Mouse (Mus musculus): Measurements from ENCODE around the gene Olfr414.

The Olfr414 gene

DNA sequence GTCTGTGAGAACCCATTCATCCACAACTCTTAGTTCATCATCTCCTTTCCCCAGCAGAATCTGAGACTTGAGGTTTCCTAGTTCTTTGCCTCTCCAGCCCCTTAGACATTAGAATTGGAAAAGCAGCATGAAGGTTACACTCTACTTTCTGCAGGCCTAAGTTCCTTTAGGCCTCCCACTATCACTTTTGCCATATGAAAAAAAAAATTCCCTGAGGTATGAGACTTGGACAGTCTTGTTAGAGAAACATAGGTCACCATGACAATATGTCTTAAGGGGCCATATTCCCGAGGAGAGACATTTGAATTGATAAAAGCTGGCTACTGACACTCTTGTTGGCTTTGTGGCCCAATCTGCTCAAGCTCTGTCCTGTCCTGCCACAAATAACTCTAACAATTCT is at the start of gene Olfr414:
Gene Olfr414 (plus strand): TSS at position 301 of the 400 bp plus-strand sequence.
- no peak for DNase-seq

GRCm38 (mm10) chr1:174390746-174391145 is 33.1 kb upstream of the Olfr414 start, which contains the start of gene Olfr248:
Gene Olfr248 (plus strand): TSS chr1:174391046.
- no peak for DNase-seq

DNA sequence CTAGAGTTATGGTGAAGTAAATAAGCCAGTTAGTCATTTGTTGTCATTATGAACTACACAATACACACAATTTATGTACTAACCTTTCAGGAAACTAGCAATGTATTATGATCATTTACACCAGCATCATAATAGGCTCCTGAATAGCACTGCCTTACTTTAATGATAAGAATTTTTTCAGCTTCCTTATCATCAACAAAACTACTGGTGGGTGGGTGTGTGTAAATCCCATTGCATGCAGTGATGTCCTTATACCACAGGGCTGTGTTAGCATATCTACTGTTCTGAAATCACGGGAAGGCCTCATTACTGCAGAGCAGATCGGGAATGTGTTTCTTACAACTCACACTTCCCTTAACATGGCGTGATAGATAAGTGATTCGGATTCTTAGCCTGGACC is 905 bp upstream of the Olfr414 start:
- DNase-seq, result no peak

DNA sequence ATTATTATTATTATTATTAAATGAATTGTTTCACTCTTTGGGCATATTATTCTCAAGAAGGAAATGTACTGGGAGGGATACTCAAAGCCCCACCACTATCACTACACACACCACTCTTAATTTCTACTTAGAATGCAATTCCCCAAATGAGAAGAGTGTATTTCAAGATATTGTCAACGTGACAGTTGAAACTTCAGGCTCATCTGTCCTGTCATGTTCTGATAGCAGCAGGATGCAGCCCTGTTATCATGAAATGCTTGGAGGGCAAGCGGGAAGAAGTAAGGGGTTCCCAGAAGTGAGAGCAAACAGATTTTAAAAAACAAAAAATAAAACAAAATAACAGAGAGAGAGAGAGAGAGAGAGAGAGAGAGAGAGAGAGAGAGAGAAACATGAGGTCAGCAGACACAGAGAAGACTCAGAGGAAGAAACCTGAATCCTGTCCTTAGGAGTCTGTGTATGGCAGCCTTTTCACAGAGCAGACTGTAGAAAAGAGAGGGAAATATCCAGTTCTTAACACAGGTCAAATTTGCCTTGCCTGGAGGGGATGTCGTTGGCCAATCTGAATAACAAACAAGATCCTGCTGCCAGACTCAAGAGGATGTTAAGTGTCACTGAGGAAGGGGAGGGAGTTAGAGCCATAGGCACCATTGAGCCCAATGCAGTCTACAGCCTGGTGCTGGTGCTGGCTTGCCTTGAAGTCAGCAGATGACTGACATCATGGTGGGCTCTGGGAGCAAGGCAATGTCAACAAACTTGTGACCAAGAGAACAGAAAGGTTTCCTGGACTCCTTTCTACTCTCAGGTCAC is 2.5 kb downstream of the Olfr414 start:
- peak; percentile 21 for DNase-seq

- no peak for DNase-seq
Observed at GRCm38 (mm10) chr1:174427402-174427801, 3.5 kb downstream of the Olfr414 start.

DNA sequence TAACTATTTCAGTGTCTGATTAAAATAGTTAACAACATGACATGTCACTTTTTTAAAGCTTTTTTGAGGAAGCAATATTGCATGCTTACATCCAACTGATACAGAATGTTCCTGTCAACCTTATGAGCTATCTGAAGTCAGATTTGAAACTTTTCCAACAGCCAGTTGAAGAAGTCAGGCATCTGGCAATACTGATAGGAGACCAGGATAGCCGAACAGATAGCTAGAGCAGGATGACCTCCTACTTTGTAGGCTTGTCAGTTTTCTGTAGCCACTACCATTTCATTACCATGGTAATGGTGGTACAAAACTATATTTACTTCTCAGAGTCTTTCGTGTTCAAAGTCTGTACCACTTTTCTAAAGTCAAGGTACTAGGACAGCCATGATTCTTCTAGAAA is 4.5 kb downstream of the Olfr414 start:
- no peak for DNase-seq

- DNase-seq, result no peak
Observed at GRCm38 (mm10) chr1:174434121-174434520, 10.3 kb downstream of the Olfr414 start.

DNA sequence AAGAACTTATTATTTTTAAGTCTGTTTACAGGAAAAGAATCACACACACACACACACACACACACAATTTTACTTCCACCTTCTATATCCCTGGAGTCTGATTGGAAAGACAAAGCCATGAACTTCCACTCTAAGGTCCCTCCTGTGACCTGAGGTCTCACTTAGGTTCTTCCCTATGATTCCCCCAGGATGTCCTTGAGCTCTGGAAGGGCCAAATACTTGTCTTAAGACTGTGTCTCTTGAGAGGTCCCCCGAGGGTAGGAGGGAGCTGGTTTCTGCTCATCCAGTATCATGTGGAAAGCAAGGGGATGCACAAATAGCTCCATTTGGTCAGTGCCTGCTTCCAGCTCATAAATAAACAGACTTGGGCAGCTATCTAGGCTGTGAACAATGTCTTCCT is 17.9 kb downstream of the Olfr414 start, which contains the start of gene Olfr220:
Gene Olfr220 (plus strand): TSS at position 301 of the 400 bp plus-strand sequence.
- DNase-seq, result no peak

DNA sequence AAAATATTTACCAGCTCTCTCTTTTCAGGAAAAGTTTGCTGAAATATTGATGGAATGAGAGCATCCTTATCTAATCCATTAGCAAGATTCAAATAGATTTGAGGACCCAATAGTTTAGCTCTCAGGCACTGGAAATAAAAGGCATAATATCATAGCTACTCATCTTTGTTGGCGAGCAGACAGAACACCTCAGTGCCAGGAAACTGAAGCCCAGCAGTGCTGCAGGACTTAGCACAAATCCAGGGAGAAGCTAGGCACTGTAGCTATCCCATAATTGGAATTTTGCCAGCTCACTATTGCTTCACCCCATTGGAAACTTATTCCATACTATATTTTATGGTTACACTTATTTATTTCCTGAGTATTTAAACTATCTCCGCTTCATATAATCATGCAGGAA is 31.2 kb downstream of the Olfr414 start:
- DNase-seq, result no peak

DNA sequence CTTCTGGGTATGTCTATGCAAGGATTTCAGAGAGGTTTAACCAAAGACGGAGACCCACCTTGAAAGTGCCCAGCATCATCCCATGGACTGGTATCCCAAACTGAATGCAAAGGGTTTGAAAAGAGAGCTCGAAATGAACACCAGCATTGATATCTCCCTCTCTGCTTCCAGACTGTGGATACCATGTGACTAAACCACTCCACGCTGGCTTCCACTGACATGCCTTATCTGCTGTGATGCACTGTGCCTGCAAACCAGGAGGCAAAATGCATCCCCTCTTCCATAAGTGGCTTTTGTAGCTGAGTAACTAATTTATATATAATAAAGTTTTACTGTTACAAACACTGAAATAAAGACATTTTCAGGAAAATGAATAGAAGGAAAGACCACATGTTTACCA is 41.5 kb downstream of the Olfr414 start:
- peak; percentile 6 for DNase-seq

- no peak for DNase-seq
Observed at GRCm38 (mm10) chr1:174466240-174466639, 42.4 kb downstream of the Olfr414 start.

DNA sequence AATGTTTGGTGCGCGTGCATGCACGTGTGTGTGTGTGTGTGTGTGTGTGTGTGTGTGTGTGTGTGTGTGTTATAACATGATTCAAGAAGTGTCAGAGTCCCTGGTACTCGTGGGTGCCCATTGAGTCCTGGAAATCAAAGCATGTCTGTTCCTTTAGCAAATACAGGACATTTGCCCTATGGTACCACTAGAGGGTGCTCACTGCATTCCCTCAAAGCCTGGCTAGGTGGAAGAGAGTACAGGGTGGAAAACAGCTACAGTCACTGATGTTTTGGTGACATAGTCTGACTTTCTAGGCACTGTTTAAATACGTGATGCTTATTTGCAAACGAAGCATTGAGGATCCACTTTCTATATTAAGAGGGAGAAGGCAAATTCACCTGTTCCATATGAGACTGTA is 45.9 kb downstream of the Olfr414 start:
- DNase-seq, result peak; percentile 12

GRCm38 (mm10) chr1:174482567-174482966 is 58.7 kb downstream of the Olfr414 start:
- no peak for DNase-seq
